Mouse (Mus musculus) CH12.LX (cell line): Measurements from ENCODE around the gene Alpk3. TPM values are rescaled to one million over a fixed set of nuclear protein-coding genes. Genes with fewer than 3 reads are reported as not detected.

ENCODE experiments used
- DNase-seq: peaks from one replicate; pipeline ENCODE4 v3.0.0-alpha.2; 2013; ENCODE audit errors: extremely low read depth
- H3K27ac ChIP-seq: 2 replicates; pipeline ENCODE4 v1.5.1; 2012; ENCODE audit warnings: low read depth, mild to moderate bottlenecking, control low read depth, moderate library complexity; ENCODE audit not compliant: insufficient read depth
- H3K27me3 ChIP-seq: replicated peaks from 2 replicates; pipeline ENCODE3; 2012; ENCODE audit warnings: inconsistent platforms
- H3K36me3 ChIP-seq, 2 experiments: replicated peaks in 1 of 2; 2 replicates each; pipeline versions ENCODE3 to v1.6.1; 2012; ENCODE audit warnings: inconsistent platforms in 1 of 2, low read length in 1 of 2, mild to moderate bottlenecking in 1 of 2, mixed read lengths in 1 of 2, moderate library complexity in 1 of 2; ENCODE audit not compliant: control insufficient read depth in 1 of 2, insufficient read depth in 1 of 2
- H3K4me1 ChIP-seq, 2 experiments: 2 replicates each; pipeline ENCODE4 v1.6.1; 2012; ENCODE audit warnings: inconsistent platforms in 1 of 2, moderate library complexity in 1 of 2; ENCODE audit not compliant: insufficient read depth in 2 of 2, control insufficient read depth in 1 of 2
- H3K4me2 ChIP-seq: 2 replicates; pipeline ENCODE4 v1.6.1; 2012; ENCODE audit warnings: low read depth, mild to moderate bottlenecking, control low read depth; ENCODE audit not compliant: poor library complexity, insufficient read depth, severe bottlenecking
- H3K4me3 ChIP-seq, 3 experiments: fragments of 150-350 bp in 1 of 3; sonication (generic) in 1 of 3; replicated peaks in 1 of 3; 2 replicates each; pipeline versions ENCODE3 to v1.5.1; 2011 to 2012; ENCODE audit warnings: low read depth in 2 of 3, low read length in 2 of 3, mild to moderate bottlenecking in 2 of 3, moderate library complexity in 2 of 3, control low read depth in 1 of 3, improper control_type of control experiment in 1 of 3, inconsistent platforms in 1 of 3, mixed read lengths in 1 of 3; ENCODE audit not compliant: poor library complexity in 1 of 3
- H3K79me2 ChIP-seq: replicated peaks from 2 replicates; pipeline ENCODE4 v1.6.1; 2012; ENCODE audit warnings: mild to moderate bottlenecking, moderate library complexity; ENCODE audit not compliant: control insufficient read depth, poor library complexity, insufficient read depth, severe bottlenecking; ENCODE audit errors: extremely low read depth
- H3K9ac ChIP-seq: 2 replicates; pipeline ENCODE4 v1.6.1; 2012; ENCODE audit warnings: low read depth, mild to moderate bottlenecking, control low read depth, moderate library complexity; ENCODE audit not compliant: insufficient read depth
- H3K9me3 ChIP-seq: replicated peaks from 2 replicates; pipeline ENCODE3; 2012; ENCODE audit warnings: low read length, inconsistent platforms, mixed read lengths
- BHLHE40 ChIP-seq: IDR thresholded peaks from 2 replicates; pipeline ENCODE4 v1.6.1; 2011; ENCODE audit warnings: mild to moderate bottlenecking, low read depth, low read length, improper control_type of control experiment
- CHD2 ChIP-seq: IDR thresholded peaks from 2 replicates; pipeline ENCODE4 v1.6.1; 2011; ENCODE audit warnings: low read length, improper control_type of control experiment
- CTCF ChIP-seq, 2 experiments: IDR thresholded peaks in 1 of 2; conservative IDR thresholded peaks in 1 of 2; 2 replicates each; pipeline ENCODE4 v1.5.1; 2011 to 2012; ENCODE audit warnings: low read depth in 2 of 2, low read length in 2 of 2, improper control_type of control experiment in 1 of 2, inconsistent platforms in 1 of 2, mild to moderate bottlenecking in 1 of 2, moderate library complexity in 1 of 2
- E2F4 ChIP-seq: IDR thresholded peaks from 2 replicates; pipeline ENCODE4 v1.6.1; 2011; ENCODE audit warnings: low read depth, low read length, improper control_type of control experiment; ENCODE audit not compliant: insufficient replicate concordance
- IRF4 ChIP-seq: IDR thresholded peaks from 2 replicates; pipeline ENCODE4 v1.6.1; 2014; ENCODE audit warnings: low read depth, mild to moderate bottlenecking, inconsistent platforms, low read length, improper control_type of control experiment
- JUND ChIP-seq: conservative IDR thresholded peaks from 2 replicates; pipeline ENCODE4 v1.6.1; 2011; ENCODE audit warnings: low read depth, low read length, improper control_type of control experiment
- KAT2A ChIP-seq: IDR thresholded peaks from 2 replicates; pipeline ENCODE4 v1.6.1; 2012; ENCODE audit warnings: low read length, improper control_type of control experiment, inconsistent platforms; ENCODE audit not compliant: insufficient replicate concordance
- MAFK ChIP-seq: IDR thresholded peaks from 2 replicates; pipeline ENCODE4 v1.6.1; 2011; ENCODE audit warnings: low read length, improper control_type of control experiment; ENCODE audit not compliant: insufficient replicate concordance
- MAX ChIP-seq: IDR thresholded peaks from 2 replicates; pipeline ENCODE4 v1.6.1; 2011; ENCODE audit warnings: low read length, improper control_type of control experiment
- MAZ ChIP-seq: IDR thresholded peaks from 2 replicates; pipeline ENCODE4 v1.6.1; 2012; ENCODE audit warnings: low read depth, mild to moderate bottlenecking, inconsistent platforms, low read length, improper control_type of control experiment, moderate library complexity
- MEF2A ChIP-seq: IDR thresholded peaks from 2 replicates; pipeline ENCODE4 v1.6.1; 2014; ENCODE audit warnings: low read depth, mild to moderate bottlenecking, inconsistent platforms, low read length, improper control_type of control experiment, borderline replicate concordance
- MXI1 ChIP-seq: IDR thresholded peaks from 2 replicates; pipeline ENCODE4 v1.6.1; 2011; ENCODE audit warnings: mild to moderate bottlenecking, low read depth, low read length, improper control_type of control experiment
- NELFE ChIP-seq: IDR thresholded peaks from 2 replicates; pipeline ENCODE4 v1.6.1; 2011; ENCODE audit warnings: low read depth, low read length, improper control_type of control experiment
- POLR2A ChIP-seq: IDR thresholded peaks from 2 replicates; pipeline ENCODE4 v1.6.1; 2011; ENCODE audit warnings: low read depth, mild to moderate bottlenecking, improper control_type of control experiment, low read length
- POLR2AphosphoS2 ChIP-seq: IDR thresholded peaks from 2 replicates; pipeline ENCODE4 v1.6.1; 2011; ENCODE audit warnings: low read depth, low read length, improper control_type of control experiment
- RAD21 ChIP-seq: IDR thresholded peaks from 2 replicates; pipeline ENCODE4 v1.6.1; 2011; ENCODE audit warnings: low read depth, mild to moderate bottlenecking, low read length, improper control_type of control experiment, moderate library complexity
- RCOR1 ChIP-seq: conservative IDR thresholded peaks from 2 replicates; pipeline ENCODE4 v1.6.1; 2012; ENCODE audit warnings: low read depth, mild to moderate bottlenecking, inconsistent platforms, low read length, improper control_type of control experiment
- SIN3A ChIP-seq: IDR thresholded peaks from 2 replicates; pipeline ENCODE4 v1.6.1; 2012; ENCODE audit warnings: low read length, improper control_type of control experiment, inconsistent platforms
- TCF12 ChIP-seq: IDR thresholded peaks from 2 replicates; pipeline ENCODE4 v1.6.1; 2014; ENCODE audit warnings: low read depth, mild to moderate bottlenecking, inconsistent platforms, low read length, improper control_type of control experiment
- USF1 ChIP-seq: IDR thresholded peaks from 2 replicates; pipeline ENCODE4 v1.6.1; 2014; ENCODE audit warnings: low read depth, mild to moderate bottlenecking, inconsistent platforms, low read length, improper control_type of control experiment
- USF2 ChIP-seq: conservative IDR thresholded peaks from 2 replicates; pipeline ENCODE4 v1.6.1; 2011; ENCODE audit warnings: low read depth, low read length, improper control_type of control experiment
- ZKSCAN1 ChIP-seq: IDR thresholded peaks from 2 replicates; pipeline ENCODE4 v1.6.1; 2012; ENCODE audit warnings: low read depth, inconsistent platforms, low read length, improper control_type of control experiment, borderline replicate concordance
- ZMIZ1 ChIP-seq: IDR thresholded peaks from 2 replicates; pipeline ENCODE4 v1.6.1; 2012; ENCODE audit warnings: low read depth, mild to moderate bottlenecking, inconsistent platforms, low read length, improper control_type of control experiment
- ZNF384 ChIP-seq: IDR thresholded peaks from 2 replicates; pipeline ENCODE4 v1.6.1; 2012; ENCODE audit warnings: low read depth, low read length, improper control_type of control experiment, inconsistent platforms
- dilution Hi-C: fragments of 300-500 bp; cut with MboI; formaldehyde crosslinking; loops from 2 replicates; pipeline ENCODE4 v1.14.3; 2020; ENCODE audit warnings: low sequenced_read_pairs; ENCODE audit not compliant: extremely low pct_unique_long_range_greater_than_20kb, extremely low pct_ligation_motif_present
- in situ Hi-C: fragments of 300-500 bp; cut with MboI; formaldehyde crosslinking; loops from 3 replicates; pipeline ENCODE4 v1.14.3; 2019; ENCODE audit warnings: low sequenced_read_pairs, low pct_ligation_motif_present, low pct_unique_long_range_greater_than_20kb, mixed read lengths
- polyA plus RNA-seq: library from polyadenylated mRNA; unstranded; fragments of >175 nt; gene quantifications from 2 replicates; pipeline ENCODE4 v1.2.1, GENCODE M21; 2012; ENCODE audit warnings: low read depth; ENCODE audit not compliant: insufficient read length
- total RNA-seq, 2 experiments: library from RNA; depleted of rRNA; stranded (reverse); fragments of 300-350 nt in 1 of 2; fragments of >200 nt in 1 of 2; gene quantifications; 2 replicates each; pipeline ENCODE4 v1.2.3; 2012 to 2014

Gene Alpk3
- total and polyA plus RNA-seq, 3 experiments: 0.13 to 1.1 (median 0.64) TPM

DNA sequence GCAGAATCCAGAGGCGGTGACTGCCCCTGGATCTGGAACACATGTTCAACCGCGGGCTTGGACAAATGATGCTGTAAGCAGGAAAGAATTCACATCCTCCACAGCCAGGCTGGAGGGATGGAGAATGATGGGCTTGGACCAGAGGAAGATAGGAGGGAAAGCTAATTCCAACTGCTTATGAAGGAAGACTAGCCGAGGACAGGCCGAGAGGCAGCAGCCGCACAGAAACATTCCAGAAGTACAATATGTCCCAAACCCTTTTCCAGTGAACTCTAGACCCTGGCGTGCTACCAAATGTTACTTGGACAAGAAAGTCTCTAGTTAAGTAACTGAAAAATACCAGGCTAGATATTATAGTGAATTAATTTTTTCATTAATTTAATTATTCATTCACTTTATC, 81.7 kb downstream of the Alpk3 start:
- H3K27me3 ChIP-seq: no peaks in the 10 kb centered on the region
- H3K4me1 ChIP-seq: peaks cover 2 to 4% of the 10 kb centered on the region in 2 experiments; a peak in 3 of 4 replicates
- H3K36me3 ChIP-seq: no peaks in the 10 kb centered on the region
- TF ChIP-seq CHD2: no peak
- TF ChIP-seq, all 38 proteins: peak for 0
- in situ Hi-C loops (no loop called here), dilution Hi-C loops (no loop called here)
- Histone ChIP-seq H3K27ac (no peak overlapping the region), H3K9ac (no peak overlapping the region), H3K79me2 (no peaks in the 10 kb centered on the region), H3K4me2 (no peak overlapping the region), H3K4me3 (no peak overlapping the region), H3K9me3 (no peaks in the 10 kb centered on the region)
- DNase-seq: no peak

DNA sequence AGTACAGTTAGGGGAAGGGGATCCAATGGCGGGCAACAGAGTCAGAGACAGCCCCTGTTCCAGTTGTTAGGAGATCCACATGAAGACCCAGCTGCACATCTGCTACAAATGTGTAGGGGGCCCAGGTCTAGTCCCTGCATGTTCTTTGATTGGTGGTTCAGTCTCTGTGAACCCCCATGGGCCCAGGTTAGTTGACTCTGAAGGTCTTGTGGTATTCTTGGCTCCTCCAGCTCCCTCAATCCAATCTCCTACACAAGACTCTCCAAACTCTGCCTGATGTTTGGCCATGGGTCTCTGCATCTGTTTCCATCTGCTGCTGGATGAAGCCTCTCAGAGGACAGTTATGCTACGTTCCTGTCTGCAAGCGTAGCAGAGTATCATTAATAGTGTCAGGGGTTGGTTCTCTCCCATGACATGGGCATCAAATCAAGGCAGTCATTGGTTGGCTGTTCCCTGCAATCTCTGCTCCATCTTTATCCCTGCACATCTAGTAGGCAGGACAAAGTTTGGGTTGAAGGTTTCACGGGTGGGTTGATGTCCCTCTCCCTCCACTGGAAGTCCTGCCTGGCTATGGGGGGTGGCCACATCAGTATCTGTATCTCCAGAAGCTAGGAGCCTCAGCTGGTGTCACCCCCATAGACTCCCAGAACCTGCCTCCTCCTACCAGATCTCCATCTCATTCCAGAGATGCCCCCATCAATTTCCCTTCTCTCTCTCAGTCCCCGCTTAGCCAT, 82.4 kb downstream of the Alpk3 start:
- no peak for DNase-seq
- H3K4me3 ChIP-seq: no peak overlapping the region
- no peak for TF ChIP-seq MAZ
- no peak for TF ChIP-seq USF1
- no peak for TF ChIP-seq TCF12
- no peak for TF ChIP-seq JUND
- TF ChIP-seq RCOR1: no peak
- no peak for TF ChIP-seq E2F4
- TF ChIP-seq KAT2A: no peak
- no peak for TF ChIP-seq MXI1
- no peak for TF ChIP-seq ZKSCAN1
- TF ChIP-seq NELFE: no peak
- no peak for TF ChIP-seq SIN3A
- TF ChIP-seq MAFK: no peak
- TF ChIP-seq, all 38 proteins: peak for 0
- Histone ChIP-seq H3K4me2 (no peak overlapping the region), H3K4me1 (peaks cover 2 to 4% of the 10 kb centered on the region in 2 experiments; a peak in 2 of 4 replicates), H3K27ac (no peak overlapping the region), H3K27me3 (no peaks in the 10 kb centered on the region), H3K36me3 (no peaks in the 10 kb centered on the region), H3K9ac (no peak overlapping the region), H3K9me3 (no peaks in the 10 kb centered on the region), H3K79me2 (no peaks in the 10 kb centered on the region)
- dilution Hi-C loops (no loop called here), in situ Hi-C loops (no loop called here)

DNA sequence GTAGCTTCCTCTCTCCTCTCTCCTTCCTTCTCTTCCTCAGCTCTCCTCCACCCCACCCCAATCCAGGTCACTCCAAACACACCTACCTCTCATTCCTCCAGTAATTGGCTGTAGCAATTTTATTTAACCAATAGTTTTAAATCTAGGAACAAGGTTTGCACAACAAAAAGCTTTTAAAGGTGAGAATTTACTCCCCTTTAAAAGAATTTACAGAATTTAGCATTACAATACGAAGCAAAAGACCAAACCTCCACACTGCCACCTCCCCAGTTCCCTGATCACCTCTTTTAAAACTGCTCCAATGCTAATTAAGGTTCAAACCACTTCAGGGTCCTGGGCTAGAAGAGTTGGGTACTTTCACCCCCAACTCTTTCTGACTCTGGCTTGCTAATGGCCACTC, 84.1 kb downstream of the Alpk3 start:
- H3K4me2 ChIP-seq: no peak overlapping the region
- no peak overlapping the region for H3K9ac ChIP-seq
- TF ChIP-seq SIN3A: no peak
- no peak for TF ChIP-seq MEF2A
- no peak for TF ChIP-seq POLR2A
- no peak for TF ChIP-seq POLR2AphosphoS2
- TF ChIP-seq IRF4: no peak
- no peak for TF ChIP-seq BHLHE40
- no peak for TF ChIP-seq MAX
- TF ChIP-seq JUND: no peak
- no peak for TF ChIP-seq CTCF (conservative IDR thresholded peaks at IDR 0.05 in 1 of 2, IDR thresholded peaks at IDR 0.05 in 1 of 2; ENCODE audit: low read depth in 2 of 2, low read length in 2 of 2)
- TF ChIP-seq CHD2: no peak
- TF ChIP-seq RAD21: no peak
- no peak for TF ChIP-seq USF2
- TF ChIP-seq ZNF384: no peak
- no peak for TF ChIP-seq ZMIZ1
- TF ChIP-seq NELFE: no peak
- no peak for TF ChIP-seq RCOR1
- H3K27ac ChIP-seq: no peak overlapping the region
- H3K27me3 ChIP-seq: no peaks in the 10 kb centered on the region
- H3K4me3 ChIP-seq: no peak overlapping the region
- dilution Hi-C loops (no loop called here), in situ Hi-C loops (no loop called here)
- H3K4me1 ChIP-seq: peaks cover 2 to 4% of the 10 kb centered on the region in 2 experiments; a peak in 2 of 4 replicates
- no peaks in the 10 kb centered on the region for H3K36me3 ChIP-seq
- H3K79me2 ChIP-seq: no peaks in the 10 kb centered on the region
- DNase-seq: no peak
- no peaks in the 10 kb centered on the region for H3K9me3 ChIP-seq
